Mouse (Mus musculus) kidney, adult 2 months (tissue): Measurements from ENCODE around the gene Prss28.

Source experiments
- CTCF ChIP-seq: fragments of 200-500 bp; conservative IDR thresholded peaks from 2 replicates; pipeline ENCODE4 v1.5.1; 2011; ENCODE audit warnings: low read depth, mild to moderate bottlenecking, control low read depth, low read length, moderate library complexity, mixed read lengths; ENCODE audit not compliant: insufficient read depth, insufficient read length
- POLR2A ChIP-seq: fragments of 200-500 bp; IDR thresholded peaks from one replicate; pipeline ENCODE4 v1.6.1; 2011; ENCODE audit warnings: low read depth, low read length, control low read depth

DNA sequence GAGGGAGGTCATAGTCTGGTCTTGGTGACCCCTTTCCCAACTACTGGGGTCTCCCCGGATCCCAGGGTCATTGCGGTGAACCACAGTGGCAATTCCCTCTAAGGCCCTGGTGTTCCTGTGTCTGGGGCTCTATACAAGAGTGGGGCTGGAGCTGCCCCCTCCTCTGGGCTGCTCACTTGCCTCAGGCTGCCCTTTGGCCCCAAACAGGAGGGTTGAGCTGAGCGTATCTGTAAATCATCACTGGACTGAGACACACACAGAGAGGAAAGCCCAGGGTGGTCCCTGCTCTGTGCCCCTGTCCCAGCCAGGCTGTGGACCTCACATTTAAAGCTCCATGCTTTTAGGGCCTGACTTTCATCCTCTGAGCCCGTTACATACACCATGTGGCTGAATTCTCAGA is 29.8 kb downstream of the Prss28 start:
- no peak for TF ChIP-seq CTCF
- no peak for TF ChIP-seq POLR2A
